Comparison of ENCODE assay signal across 10 mouse cellular contexts in the genomic region with DNA sequence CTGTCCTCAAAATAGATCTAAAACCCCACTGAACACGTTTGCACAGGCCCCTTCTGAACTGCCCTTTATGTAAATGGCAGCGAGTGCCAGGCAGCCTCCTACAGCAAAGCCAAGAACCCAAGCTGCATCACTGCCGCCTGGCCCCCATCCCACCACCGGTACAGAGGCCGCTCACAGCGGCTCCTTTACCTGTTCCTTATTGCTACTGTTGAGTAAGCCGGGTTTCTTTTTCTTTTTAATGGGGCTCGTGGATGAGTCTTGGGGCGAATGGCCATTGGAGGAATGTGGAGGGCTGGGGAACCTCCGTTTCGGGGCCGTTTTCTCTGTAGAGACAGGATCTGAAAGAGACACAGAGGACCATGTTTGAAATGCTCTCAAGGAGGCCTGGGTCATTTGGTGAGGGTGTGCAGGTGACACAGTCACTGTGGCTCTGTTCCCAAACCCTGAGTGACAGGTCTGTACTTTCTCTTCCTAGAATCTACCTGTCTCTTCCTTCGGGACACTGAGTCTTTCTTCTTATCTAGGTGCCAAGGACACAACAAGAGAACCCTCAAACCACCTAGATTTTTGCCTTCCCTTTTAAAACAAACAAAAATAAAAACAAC. TPM values are rescaled to one million over a fixed set of nuclear protein-coding genes. Genes with fewer than 3 reads are reported as not detected.
A peak's percentile ranks its signal among the peaks of the same experiment; 100 is the strongest.
DNase-seq lines count a peak whose midpoint lies in the region; ATAC-seq and TF ChIP-seq lines count a peak whose summit lies in the region.
"Had no signal": no experiment of that assay in that cellular context is flagged by ENCODE, and none has a peak within 500 bp of the region (broad histone marks: within the 10 kb centered on the region; RNA-seq: fewer than 3 reads in every experiment).

No protein-coding gene starts in this region.

- H3K36me3 ChIP-seq in hindbrain, embryonic 12.5 days, result peaks cover 21% of the 10 kb centered on the region
- H3K36me3 ChIP-seq in hindbrain, embryonic 10.5 days, result peaks cover 78% of the 10 kb centered on the region
- peaks cover 38% of the 10 kb centered on the region for H3K36me3 ChIP-seq in limb, embryonic 14.5 days (ENCODE audit: control insufficient read depth, insufficient read depth, low read length)

- H3K27ac ChIP-seq in hindbrain, embryonic 12.5 days, result peak overlapping the region; percentile 49
- no peak overlapping the region for H3K27ac ChIP-seq in hindbrain, embryonic 10.5 days
- peak overlapping the region; percentile 61 for H3K27ac ChIP-seq in limb, embryonic 14.5 days (replicated peaks; ENCODE audit: low read depth, low read length)

- no peaks in the 10 kb centered on the region for H3K9me3 ChIP-seq in hindbrain, embryonic 12.5 days (replicated peaks)
- no peaks in the 10 kb centered on the region for H3K9me3 ChIP-seq in hindbrain, embryonic 10.5 days
- H3K9me3 ChIP-seq in limb, embryonic 14.5 days (ENCODE audit: control insufficient read depth, low read length), result no peaks in the 10 kb centered on the region

- no peak overlapping the region for H3K4me2 ChIP-seq in hindbrain, embryonic 12.5 days (replicated peaks)
- H3K4me2 ChIP-seq in limb, embryonic 14.5 days (replicated peaks; ENCODE audit: low read depth, low read length, severe bottlenecking), result no peak overlapping the region

- no peak overlapping the region for H3K9ac ChIP-seq in hindbrain, embryonic 12.5 days
- H3K9ac ChIP-seq in limb, embryonic 14.5 days (ENCODE audit: low read depth, low read length, severe bottlenecking), result no peak overlapping the region

- no peak overlapping the region for H3K4me3 ChIP-seq in hindbrain, embryonic 12.5 days
- H3K4me3 ChIP-seq in hindbrain, embryonic 10.5 days, result no peak overlapping the region
- no peak overlapping the region for H3K4me3 ChIP-seq in limb, embryonic 14.5 days (replicated peaks; ENCODE audit: low read length)

- no peak for ATAC-seq in hindbrain, embryonic 12.5 days (ENCODE audit: low FRiP score)
- no peak for ATAC-seq in limb, embryonic 14.5 days (ENCODE audit: low FRiP score, low read depth)

- DNase-seq in hindbrain, embryonic 10.5 days (ENCODE audit: low spot score), result no peak
- peak; percentile 76 for DNase-seq in brain, adult 2 months (ENCODE audit: low read depth, low spot score)
- DNase-seq in cerebellum, postnatal 25 days, result peak; percentile 69 to 80
- no peak for DNase-seq in limb, embryonic 14.5 days (ENCODE audit: low spot score)
- DNase-seq in layer of hippocampus, postnatal 14 days (ENCODE audit: low spot score in 2 of 2), result no peak
- DNase-seq in embryo, embryonic 10.5 days (ENCODE audit: low spot score), result no peak
- no peak for DNase-seq in right cerebral cortex, postnatal 36 days (ENCODE audit: low spot score in 2 of 2)
- DNase-seq: adrenal gland, postnatal 25 days; gastrocnemius, postnatal 10 days had no signal

- H3K4me1 ChIP-seq in hindbrain, embryonic 12.5 days, result peaks cover 65% of the 10 kb centered on the region
- peaks cover 59% of the 10 kb centered on the region for H3K4me1 ChIP-seq in hindbrain, embryonic 10.5 days (replicated peaks)
- H3K4me1 ChIP-seq in limb, embryonic 14.5 days (ENCODE audit: control insufficient read depth, insufficient read depth, low read length), result peaks cover 44% of the 10 kb centered on the region

- WGBS in hindbrain, embryonic 12.5 days, result 91% methylated on average over 13 of the region's 13 CpGs
- WGBS in hindbrain, embryonic 10.5 days, result 95% methylated on average over 13 of the region's 13 CpGs
- WGBS in limb, embryonic 14.5 days, result 73% methylated on average over 13 of the region's 13 CpGs

- TF ChIP-seq POLR2A in limb, embryonic 14.5 days (IDR thresholded peaks at IDR 0.05; ENCODE audit: borderline replicate concordance, extremely low read depth, insufficient read depth, insufficient read length), result no peak

- H3K27me3 ChIP-seq in hindbrain, embryonic 12.5 days, result no peaks in the 10 kb centered on the region
- no peaks in the 10 kb centered on the region for H3K27me3 ChIP-seq in hindbrain, embryonic 10.5 days (ENCODE audit: insufficient read depth, poor library complexity, severe bottlenecking)
- no peaks in the 10 kb centered on the region for H3K27me3 ChIP-seq in limb, embryonic 14.5 days (ENCODE audit: control insufficient read depth, insufficient read depth, low read length)

RNA-seq across cellular contexts. Expression of gene Zmynd8, which starts 46.9 kb away (rescaled TPM):
- polyA plus RNA-seq in hindbrain, embryonic 12.5 days (2016; fragmentation: Nextera tagmentation; extraction: Ambion mirVana), result 71.8 and 72.1 TPM in 2 replicates
- polyA plus RNA-seq in hindbrain, embryonic 10.5 days (2016; fragmentation: Nextera tagmentation; extraction: Ambion mirVana), result 60.0 and 65.2 TPM in 2 replicates
- 47.6 and 49.5 TPM in 2 replicates for polyA plus RNA-seq in limb, embryonic 14.5 days (2012; rRNA removed)
- 30.2 and 39.8 TPM in 2 replicates for polyA plus RNA-seq in limb, embryonic 14.5 days (2014; fragmentation: Nextera tagmentation; extraction: Ambion mirVana)
- total RNA-seq in layer of hippocampus, postnatal 14 days (2021), result 100 to 1,000 TPM; 138 to 143 TPM

Comparison
In these comparisons a context has a peak if more than half of its experiments do, and no peak if none do; other contexts are left out.
1. DNase-seq: peak in brain, adult 2 months (single experiment) and cerebellum, postnatal 25 days (2 of 2); none in hindbrain, embryonic 10.5 days (single experiment), limb, embryonic 14.5 days (single experiment), layer of hippocampus, postnatal 14 days (0 of 2), embryo, embryonic 10.5 days (single experiment) and right cerebral cortex, postnatal 36 days (0 of 2).